Mouse (Mus musculus) heart, postnatal 0 days (tissue): ENCODE measurements around the gene Palld.

Experiments
- CTCF ChIP-seq: IDR thresholded peaks from 2 replicates; pipeline ENCODE4 v1.5.1; 2016; ENCODE audit warnings: antibody characterized with exemption, control low read depth, low read depth
- EP300 ChIP-seq: IDR thresholded peaks from 2 replicates; pipeline ENCODE4 v1.6.1; 2016; ENCODE audit warnings: antibody characterized with exemption, low read depth

GRCm38 (mm10) chr8:61550006-61550748 is 352.3 kb downstream of the Palld start:
- TF ChIP-seq CTCF (peak; percentile 39), EP300 (no peak)
